Mouse (Mus musculus) heart, adult 2 months (tissue): ENCODE data around the gene Kcng3. TPM values are rescaled to one million over a fixed set of nuclear protein-coding genes. Genes with fewer than 3 reads are reported as not detected.
A peak's percentile ranks its signal among the peaks of the same experiment; 100 is the strongest.

Source experiments
- DNase-seq, 2 experiments: peaks; one replicate each; pipeline ENCODE4 v3.0.0; 2021
- H3K27ac ChIP-seq: fragments of 200-600 bp; 2 replicates; pipeline ENCODE4 v1.8.1; 2022
- H3K27me3 ChIP-seq: fragments of 200-500 bp; 2 replicates; pipeline ENCODE4 v1.6.1; 2012; ENCODE audit warnings: mild to moderate bottlenecking, low read length, inconsistent platforms, mixed read lengths; ENCODE audit not compliant: control insufficient read depth, insufficient read depth
- H3K36me3 ChIP-seq: fragments of 200-500 bp; 2 replicates; pipeline ENCODE4 v1.6.1; 2012; ENCODE audit warnings: low read length, inconsistent platforms; ENCODE audit not compliant: control insufficient read depth, insufficient read depth
- H3K4me1 ChIP-seq: fragments of 200-500 bp; 2 replicates; pipeline ENCODE4 v1.6.1; 2011; ENCODE audit warnings: low read length; ENCODE audit not compliant: control insufficient read depth, insufficient read depth
- H3K4me3 ChIP-seq: fragments of 200-600 bp; 2 replicates; pipeline ENCODE4 v1.8.1; 2022
- H3K79me2 ChIP-seq: fragments of 200-500 bp; replicated peaks from 2 replicates; pipeline ENCODE4 v1.6.1; 2012; ENCODE audit warnings: mild to moderate bottlenecking, inconsistent platforms, low read length, moderate library complexity, mixed read lengths; ENCODE audit not compliant: control insufficient read depth, insufficient read depth
- H3K9ac ChIP-seq: fragments of 200-500 bp; 2 replicates; pipeline ENCODE4 v1.6.1; 2012; ENCODE audit warnings: low read depth, mild to moderate bottlenecking, control low read depth, inconsistent platforms, low read length, mixed read lengths
- CTCF ChIP-seq: fragments of 200-600 bp; IDR thresholded peaks from 2 replicates; pipeline ENCODE4 v1.8.1; 2022; ENCODE audit warnings: antibody characterized with exemption, mild to moderate bottlenecking, moderate library complexity
- EP300 ChIP-seq: fragments of 200-500 bp; IDR thresholded peaks from 2 replicates; pipeline ENCODE4 v1.6.1; 2011; ENCODE audit warnings: low read depth, low read length, control low read depth; ENCODE audit not compliant: insufficient read depth
- POLR2A ChIP-seq: fragments of 200-500 bp; IDR thresholded peaks from 2 replicates; pipeline ENCODE4 v1.6.1; 2011; ENCODE audit warnings: mild to moderate bottlenecking, low read depth, low read length, control low read depth; ENCODE audit not compliant: insufficient read depth
- WGBS: fragments of 180-500 bp; shearing (Covaris S2); methylation state at CpG from one replicate; pipeline ENCODE4 v1.1.7; 2018; 5-methylcytosine and 5-hydroxymethylcytosine counted together
- intact Hi-C: fragments of 180-260 bp; cut with DNase I; formaldehyde crosslinking; loops from one replicate; pipeline ENCODE4 v1.15.1; 2025
- polyA plus RNA-seq: library from polyadenylated mRNA; depleted of rRNA; stranded (reverse); fragments of >200 nt; gene quantifications from 2 replicates; pipeline ENCODE4 v1.2.3, GENCODE M21; 2012
- total RNA-seq, 2 experiments: library from RNA; stranded (reverse); gene quantifications; 2 replicates each; pipeline ENCODE4 v1.2.3; 2021

Gene Kcng3
- total and polyA plus RNA-seq, 3 experiments: 0.02 TPM; not detected in 2

GRCm38 (mm10) chr17:83554997-83555396, 76.7 kb downstream of the Kcng3 start:
- TF ChIP-seq CTCF (no peak), POLR2A (no peak), EP300 (no peak)
- no peaks in the 10 kb centered on the region for H3K4me1 ChIP-seq
- no peaks in the 10 kb centered on the region for H3K36me3 ChIP-seq
- intact Hi-C loops: no loop called here
- no peaks in the 10 kb centered on the region for H3K27me3 ChIP-seq
- no peaks in the 10 kb centered on the region for H3K79me2 ChIP-seq
- 85% methylated on average over 7 of the region's 7 CpGs for WGBS
- H3K27ac ChIP-seq: no peak overlapping the region
- DNase-seq: no peak
- H3K9ac ChIP-seq: no peak overlapping the region
- H3K4me3 ChIP-seq: no peak overlapping the region

- Histone ChIP-seq H3K79me2 (no peaks in the 10 kb centered on the region), H3K36me3 (no peaks in the 10 kb centered on the region), H3K27me3 (no peaks in the 10 kb centered on the region), H3K4me3 (no peak overlapping the region), H3K4me1 (no peaks in the 10 kb centered on the region), H3K9ac (no peak overlapping the region), H3K27ac (no peak overlapping the region)
- intact Hi-C loops: no loop called here
- DNase-seq: no peak
- peak; percentile 30 for TF ChIP-seq CTCF
- no peak for TF ChIP-seq POLR2A
- WGBS: 34% methylated on average over 12 of the region's 12 CpGs
Observed at GRCm38 (mm10) chr17:83548501-83549233, 83.0 kb downstream of the Kcng3 start.

- Histone ChIP-seq H3K79me2 (no peaks in the 10 kb centered on the region), H3K27ac (no peak overlapping the region), H3K9ac (no peak overlapping the region), H3K4me3 (no peak overlapping the region), H3K36me3 (no peaks in the 10 kb centered on the region), H3K27me3 (no peaks in the 10 kb centered on the region), H3K4me1 (no peaks in the 10 kb centered on the region)
- intact Hi-C loops: no loop called here
- no peak for TF ChIP-seq CTCF
- TF ChIP-seq EP300: no peak
- TF ChIP-seq POLR2A: no peak
- 83% methylated on average over 10 of the region's 10 CpGs for WGBS
- no peak for DNase-seq
Observed at GRCm38 (mm10) chr17:83547145-83547544, 84.5 kb downstream of the Kcng3 start.

- Histone ChIP-seq H3K27ac (no peak overlapping the region; the same call in 1 of the 2 replicates), H3K9ac (peak overlapping the region; percentile 16), H3K36me3 (no peaks in the 10 kb centered on the region), H3K79me2 (no peaks in the 10 kb centered on the region), H3K27me3 (no peaks in the 10 kb centered on the region), H3K4me3 (peak overlapping the region; percentile 48), H3K4me1 (no peaks in the 10 kb centered on the region)
- DNase-seq: peak in 1 of 2 experiments; percentile 30
- WGBS: 11% methylated on average over 35 of the region's 35 CpGs
- intact Hi-C loops: no loop called here
- TF ChIP-seq POLR2A (no peak), CTCF (no peak), EP300 (0 out of 2 replicates have a peak, but pooled peaks have one; percentile 13)
Observed at GRCm38 (mm10) chr17:83545756-83546742, 85.6 kb downstream of the Kcng3 start.

- Histone ChIP-seq H3K79me2 (no peaks in the 10 kb centered on the region), H3K4me3 (peak overlapping the region; percentile 48; the same call in 1 of the 2 replicates), H3K27me3 (no peaks in the 10 kb centered on the region), H3K4me1 (no peaks in the 10 kb centered on the region), H3K36me3 (no peaks in the 10 kb centered on the region), H3K27ac (no peak overlapping the region; the same call in 1 of the 2 replicates), H3K9ac (no peak overlapping the region)
- intact Hi-C loops: no loop called here
- 82% methylated on average over 6 of the region's 6 CpGs for WGBS
- no peak for TF ChIP-seq POLR2A
- TF ChIP-seq CTCF: no peak
- TF ChIP-seq EP300: no peak
- no peak for DNase-seq
Observed at GRCm38 (mm10) chr17:83545259-83545658, 86.4 kb downstream of the Kcng3 start.
